Mouse (Mus musculus): ENCODE measurements around the gene Kif19a.

DNA sequence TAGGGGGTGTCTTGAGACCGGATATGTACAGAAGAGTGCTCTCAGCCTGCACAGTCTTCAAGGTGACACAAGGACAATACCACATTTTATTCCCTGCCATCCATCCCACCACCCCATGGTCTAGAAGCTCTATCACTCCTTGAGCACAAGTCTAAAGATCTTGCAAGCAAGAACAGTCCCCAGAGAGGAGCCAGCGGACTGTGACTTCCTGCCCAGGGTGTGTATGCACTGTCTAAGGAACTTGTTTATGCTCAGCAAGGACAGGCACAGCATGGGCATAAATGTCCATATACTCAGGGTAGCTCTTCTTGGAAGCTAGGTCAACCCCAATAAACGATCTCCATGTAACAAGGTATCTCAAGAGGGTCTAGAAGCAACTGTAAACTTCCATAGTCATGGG lies 32.8 kb downstream of the Kif19a start:
- TF ChIP-seq CTCF (IDR thresholded peaks at IDR 0.05; ENCODE audit: extremely low read depth, insufficient read depth, insufficient read length, insufficient replicate concordance): no peak
- no peak for TF ChIP-seq POLR2A (IDR thresholded peaks at IDR 0.05; ENCODE audit: low read depth, low read length)
